Mouse (Mus musculus) kidney, postnatal 10 days (tissue): ENCODE results near the gene Gm5767.

Source experiments
- DNase-seq: peaks from one replicate; pipeline ENCODE4 v3.0.0; 2021; ENCODE audit warnings: mixed read lengths

The Gm5767 gene

GRCm38 (mm10) chr16:8680470-8680869 is at the start of gene Gm5767:
TSS of gene Gm5767 (plus strand) at chr16:8680770.
- DNase-seq: no peak

GRCm38 (mm10) chr16:8631428-8631827 is 49.1 kb upstream of the Gm5767 start:
- no peak for DNase-seq

- no peak for DNase-seq
Measured at GRCm38 (mm10) chr16:8636867-8637216, 43.7 kb upstream of the Gm5767 start.

DNA sequence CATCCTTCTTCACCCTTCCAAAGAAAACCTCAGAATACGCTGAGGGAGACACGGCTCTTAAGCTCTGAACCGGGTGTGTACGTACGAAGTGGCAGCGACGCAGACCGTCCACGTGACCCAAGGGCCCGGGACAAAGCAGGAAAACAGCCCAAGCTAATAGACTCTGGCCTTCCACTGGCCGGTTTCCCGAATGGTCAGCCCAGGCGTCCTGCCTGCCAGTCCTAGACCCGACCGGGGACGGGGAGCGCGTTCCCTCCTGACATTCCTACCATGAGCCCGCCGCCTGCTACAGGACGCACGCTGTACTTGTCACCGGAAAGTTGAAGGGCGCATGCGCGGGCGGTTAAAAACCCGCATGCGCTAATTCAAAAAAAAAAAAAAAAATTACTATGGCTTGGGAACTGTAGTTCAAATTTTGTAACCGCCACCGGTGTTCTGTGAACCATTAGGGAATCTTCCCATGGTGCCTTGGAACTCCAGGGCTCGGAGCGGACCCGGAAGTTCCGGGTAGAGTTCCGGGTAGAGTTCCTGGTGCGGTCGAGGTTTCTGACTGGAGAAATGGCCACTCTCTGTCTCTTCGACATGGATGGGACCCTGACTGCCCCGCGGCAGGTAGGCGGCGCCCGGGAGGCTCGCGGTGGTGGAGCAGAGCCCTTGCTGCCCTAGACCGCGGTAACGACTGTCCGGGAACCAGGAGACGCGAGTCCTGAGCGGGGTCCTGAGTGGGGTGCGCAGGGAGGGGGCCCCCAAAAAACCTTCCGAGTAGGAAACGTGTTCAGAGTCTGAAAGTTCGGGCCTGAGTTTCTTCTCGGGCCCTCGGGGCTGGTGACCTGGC is 43.1 kb upstream of the Gm5767 start, which contains the start of the genes Pmm2 and Tmem186:
TSS of gene Pmm2 (plus strand) at position 458 of the 835 bp plus-strand sequence.
TSS of gene Tmem186 (minus strand) at position 496 of the 835 bp plus-strand sequence.
- DNase-seq: peak; percentile 90

DNA sequence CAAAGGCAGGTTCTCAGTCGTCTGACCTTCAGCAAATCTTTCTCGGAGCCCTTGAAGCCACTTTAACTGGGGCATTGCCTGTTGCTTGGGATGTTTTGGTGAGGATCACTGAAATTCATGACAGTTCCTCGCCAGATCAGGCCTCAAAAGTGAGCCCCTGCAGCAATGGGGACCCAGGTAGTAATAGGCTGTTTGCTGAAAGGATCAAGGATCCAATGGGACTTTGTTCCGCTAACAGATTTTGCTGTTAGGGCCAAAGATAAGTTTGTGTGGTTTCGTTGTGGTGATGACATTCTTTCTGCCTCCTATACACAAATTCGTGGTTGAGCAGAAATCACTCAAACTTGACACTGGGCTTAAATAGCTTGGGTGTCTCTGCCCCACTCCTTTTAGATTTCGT is 42.4 kb upstream of the Gm5767 start:
- DNase-seq: no peak

GRCm38 (mm10) chr16:8639466-8640191 is 40.9 kb upstream of the Gm5767 start:
- DNase-seq: no peak

DNA sequence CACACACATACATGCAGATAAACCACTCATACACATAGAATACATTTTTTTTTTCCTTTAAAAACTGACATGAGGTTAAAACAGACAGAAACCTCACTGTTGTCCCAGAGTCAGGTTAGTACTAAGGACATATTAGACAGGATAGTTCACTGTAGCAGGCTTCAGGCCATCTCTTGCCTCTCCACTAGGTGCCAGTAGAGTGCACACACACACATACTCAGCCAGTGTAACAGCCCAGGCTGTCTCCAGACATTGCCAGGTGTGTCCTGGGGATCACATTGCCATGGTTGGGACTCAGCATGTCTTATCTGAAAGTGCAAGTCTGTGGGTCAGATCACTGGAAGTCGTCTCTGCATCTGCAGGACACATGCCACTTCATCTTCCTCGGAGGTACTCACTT is 36.7 kb upstream of the Gm5767 start:
- peak; percentile 65 for DNase-seq

- DNase-seq: no peak
Measured at GRCm38 (mm10) chr16:8645546-8645945, 35.0 kb upstream of the Gm5767 start.

- no peak for DNase-seq
Measured at GRCm38 (mm10) chr16:8650007-8650406, 30.6 kb upstream of the Gm5767 start.

DNA sequence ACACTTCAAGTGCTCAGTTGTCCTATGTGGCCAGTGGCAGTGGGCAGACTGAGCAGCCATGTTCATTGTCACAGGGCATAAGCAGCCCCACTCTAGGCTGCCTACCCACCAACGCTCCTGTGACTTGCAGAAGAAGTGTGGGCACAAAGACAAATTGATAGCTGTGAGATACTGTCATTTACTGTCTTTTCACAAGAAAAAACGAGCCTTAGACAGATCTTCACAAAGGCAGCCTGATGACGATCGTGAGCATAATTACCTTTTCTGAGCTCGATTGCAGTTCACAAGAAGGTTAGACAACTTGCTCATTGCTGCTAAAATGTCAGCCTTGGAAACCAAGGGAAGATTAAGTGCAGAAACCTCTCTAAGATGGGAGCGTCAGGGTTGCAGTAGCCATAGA is 25.5 kb upstream of the Gm5767 start:
- no peak for DNase-seq

DNA sequence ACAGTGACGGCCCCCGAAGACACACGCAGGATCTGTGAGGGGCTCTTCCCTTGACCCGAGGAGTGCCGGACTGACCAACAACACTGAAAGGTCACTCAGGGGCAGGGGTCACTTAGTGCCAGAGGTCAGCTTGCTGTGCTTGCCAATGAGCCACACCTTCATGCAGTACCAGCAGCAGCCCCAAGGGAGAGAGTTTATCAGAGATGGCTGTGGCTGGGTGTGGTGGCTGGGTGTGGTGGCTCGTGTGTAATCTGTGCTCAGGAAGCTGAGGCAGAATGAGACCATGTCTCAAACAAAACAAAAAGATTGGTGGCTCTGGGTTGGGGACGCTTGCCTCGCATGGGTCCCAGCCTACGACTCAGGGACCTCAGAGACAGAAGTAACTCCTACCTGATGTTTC is 25.0 kb upstream of the Gm5767 start:
- DNase-seq: no peak

DNA sequence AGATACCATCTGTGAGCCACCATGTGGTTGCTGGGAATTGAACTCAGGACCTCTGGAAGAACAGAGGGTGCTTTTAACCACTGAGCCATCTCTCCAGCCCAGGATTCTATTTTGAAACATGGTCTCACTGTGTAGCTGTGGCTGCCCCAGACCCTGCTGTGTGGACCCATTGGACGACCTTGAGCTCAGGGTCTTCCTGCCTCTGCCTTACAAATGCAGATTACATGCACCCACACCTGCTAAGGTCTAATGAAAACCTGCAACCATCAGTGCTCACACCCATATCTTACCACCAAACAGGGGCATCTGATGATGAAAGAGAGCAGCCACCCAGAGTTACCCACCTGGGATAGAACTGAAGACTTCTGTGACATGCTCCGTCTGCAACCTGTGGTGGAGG is 24.3 kb upstream of the Gm5767 start:
- DNase-seq: no peak

DNA sequence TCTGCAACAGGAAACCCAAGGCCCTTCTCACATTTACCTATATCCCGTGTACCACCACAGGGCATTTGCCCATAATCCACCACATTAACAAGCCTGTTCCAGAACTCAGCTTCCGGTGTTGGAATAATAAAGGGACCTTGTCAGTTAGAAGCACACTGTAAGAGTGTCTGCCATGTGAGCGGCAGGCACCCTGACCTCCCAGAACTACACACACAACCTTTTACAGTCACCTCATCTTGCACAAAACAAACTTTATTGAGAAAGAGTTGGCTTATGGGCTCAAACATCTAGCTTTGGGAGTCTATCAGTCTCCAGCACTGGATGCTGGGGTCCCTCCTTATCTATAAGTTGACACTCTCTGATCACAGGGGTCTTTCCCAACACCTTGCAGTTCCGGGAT is 22.2 kb upstream of the Gm5767 start:
- DNase-seq: no peak

DNA sequence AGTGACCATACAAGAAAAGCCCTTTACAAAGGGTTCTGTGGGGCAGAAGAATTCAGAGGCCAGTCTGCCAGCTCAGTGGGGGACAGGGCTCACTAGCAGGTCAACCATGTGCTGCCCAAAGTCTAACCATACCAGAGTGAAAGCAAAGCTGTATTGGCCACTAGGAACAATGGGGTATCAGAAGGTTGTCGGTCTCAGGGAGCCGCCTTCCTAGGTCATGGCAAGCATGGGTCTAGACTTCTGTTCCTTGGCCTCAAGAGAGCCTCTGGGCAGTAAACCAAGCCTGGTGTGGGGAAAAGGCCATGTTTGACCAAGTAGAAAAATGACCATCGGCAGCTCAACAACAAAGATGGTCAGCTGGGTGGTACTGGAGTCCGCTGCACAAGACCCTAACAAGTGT is 21.8 kb upstream of the Gm5767 start:
- peak; percentile 58 for DNase-seq

DNA sequence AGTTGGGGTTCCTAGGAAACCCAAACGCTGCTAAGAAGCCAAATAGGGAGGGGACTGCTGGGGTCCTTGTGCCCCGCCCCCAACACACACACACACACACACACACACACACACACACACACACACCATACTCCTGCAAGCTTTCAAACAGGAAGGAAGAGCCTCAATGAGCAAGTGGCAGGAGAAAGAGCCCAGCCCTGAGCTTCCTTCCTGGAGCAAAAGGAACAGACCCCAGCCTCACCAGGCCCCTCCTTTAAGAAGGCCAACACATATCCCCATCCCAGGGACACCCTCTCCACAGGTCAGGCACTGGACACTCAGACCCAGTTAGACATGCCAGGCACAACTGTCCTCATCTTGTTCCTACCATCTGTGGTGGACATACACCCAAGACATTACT is 17.5 kb upstream of the Gm5767 start:
- peak; percentile 49 for DNase-seq

- DNase-seq: no peak
Measured at GRCm38 (mm10) chr16:8663606-8664539, 16.7 kb upstream of the Gm5767 start.

DNA sequence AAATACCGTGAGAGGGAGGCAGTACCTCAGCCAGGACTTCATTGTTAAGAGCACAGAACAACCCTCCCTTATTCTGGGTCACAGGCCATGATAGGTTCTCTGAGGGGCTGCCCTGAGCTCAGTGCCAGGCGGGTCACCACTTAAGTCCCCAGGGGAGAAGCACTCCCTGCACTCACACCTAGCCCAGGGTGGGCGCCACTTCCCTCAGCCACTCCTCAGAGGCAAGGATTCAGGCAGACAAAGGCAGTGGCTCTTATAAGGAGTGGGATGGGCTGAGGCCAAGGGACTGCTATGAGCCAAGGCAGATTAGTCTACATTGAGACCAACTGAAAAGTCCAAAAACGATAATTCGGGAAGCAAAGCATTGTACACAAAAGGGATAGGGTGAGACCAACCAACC is 15.2 kb upstream of the Gm5767 start:
- no peak for DNase-seq

GRCm38 (mm10) chr16:8666452-8666851 is 14.1 kb upstream of the Gm5767 start:
- peak; percentile 65 for DNase-seq

DNA sequence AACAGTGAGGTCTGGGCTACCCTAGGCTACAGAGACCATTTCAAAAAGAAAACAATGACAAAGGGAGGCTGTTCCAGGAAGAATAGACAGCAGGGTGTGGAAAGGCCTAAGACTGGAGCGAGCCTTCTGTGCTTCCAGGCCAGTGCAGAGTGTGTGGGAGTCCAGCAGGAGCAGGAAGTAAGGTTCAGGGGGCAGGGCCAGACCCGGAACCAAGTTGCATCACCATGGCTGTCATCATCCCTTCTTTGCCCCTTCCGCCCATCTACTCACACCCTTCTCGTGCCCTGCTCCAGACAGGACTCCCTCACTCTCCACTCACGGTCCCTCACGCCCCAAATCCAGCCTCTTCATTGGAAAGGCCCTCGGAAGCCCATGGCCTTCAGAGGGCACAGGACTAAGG is 13.3 kb upstream of the Gm5767 start:
- peak; percentile 52 for DNase-seq

GRCm38 (mm10) chr16:8667814-8668213 is 12.8 kb upstream of the Gm5767 start:
- no peak for DNase-seq

GRCm38 (mm10) chr16:8668386-8668785 is 12.2 kb upstream of the Gm5767 start:
- DNase-seq: no peak

DNA sequence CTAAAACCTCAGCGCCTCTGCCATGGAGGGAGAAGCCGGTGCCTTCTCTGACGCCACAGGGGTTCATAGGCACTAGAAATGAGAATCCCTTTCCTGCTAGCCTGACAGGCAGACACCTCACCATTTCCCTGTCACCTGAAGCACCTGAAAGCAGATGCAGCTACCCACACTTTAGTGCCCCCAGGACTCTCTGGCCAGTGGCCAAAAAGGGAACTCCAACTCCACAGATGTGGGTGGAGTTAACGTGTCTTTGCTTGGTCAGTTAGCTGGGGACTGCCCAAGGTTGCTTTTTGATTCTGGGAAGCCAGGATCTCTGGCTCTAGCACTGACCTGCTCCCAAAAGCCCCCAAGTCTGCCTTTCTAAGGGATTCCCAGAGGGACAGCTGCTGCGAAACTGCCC is 11.1 kb upstream of the Gm5767 start:
- DNase-seq: no peak
